Mouse (Mus musculus) CH12.LX (cell line): ENCODE measurements at regions not wholly inside any gene's neighbourhood (a gene's known extent, or its start where the extent isn't known, plus 50 kb on each side); places are given as distances from the start of the nearest gene placed in this dataset.

ENCODE experiments used
- DNase-seq: peaks from one replicate; pipeline ENCODE4 v3.0.0-alpha.2; 2013; ENCODE audit errors: extremely low read depth
- H3K27ac ChIP-seq: 2 replicates; pipeline ENCODE4 v1.5.1; 2012; ENCODE audit warnings: low read depth, mild to moderate bottlenecking, control low read depth, moderate library complexity; ENCODE audit not compliant: insufficient read depth
- H3K27me3 ChIP-seq: replicated peaks from 2 replicates; pipeline ENCODE3; 2012; ENCODE audit warnings: inconsistent platforms
- H3K36me3 ChIP-seq, 2 experiments: replicated peaks in 1 of 2; 2 replicates each; pipeline versions ENCODE3 to v1.6.1; 2012; ENCODE audit warnings: inconsistent platforms in 1 of 2, low read length in 1 of 2, mild to moderate bottlenecking in 1 of 2, mixed read lengths in 1 of 2, moderate library complexity in 1 of 2; ENCODE audit not compliant: control insufficient read depth in 1 of 2, insufficient read depth in 1 of 2
- H3K4me1 ChIP-seq, 2 experiments: 2 replicates each; pipeline ENCODE4 v1.6.1; 2012; ENCODE audit warnings: inconsistent platforms in 1 of 2, moderate library complexity in 1 of 2; ENCODE audit not compliant: insufficient read depth in 2 of 2, control insufficient read depth in 1 of 2
- H3K4me2 ChIP-seq: 2 replicates; pipeline ENCODE4 v1.6.1; 2012; ENCODE audit warnings: low read depth, mild to moderate bottlenecking, control low read depth; ENCODE audit not compliant: poor library complexity, insufficient read depth, severe bottlenecking
- H3K4me3 ChIP-seq, 3 experiments: fragments of 150-350 bp in 1 of 3; sonication (generic) in 1 of 3; replicated peaks in 1 of 3; 2 replicates each; pipeline versions ENCODE3 to v1.5.1; 2011 to 2012; ENCODE audit warnings: low read depth in 2 of 3, low read length in 2 of 3, mild to moderate bottlenecking in 2 of 3, moderate library complexity in 2 of 3, control low read depth in 1 of 3, improper control_type of control experiment in 1 of 3, inconsistent platforms in 1 of 3, mixed read lengths in 1 of 3; ENCODE audit not compliant: poor library complexity in 1 of 3
- H3K79me2 ChIP-seq: replicated peaks from 2 replicates; pipeline ENCODE4 v1.6.1; 2012; ENCODE audit warnings: mild to moderate bottlenecking, moderate library complexity; ENCODE audit not compliant: control insufficient read depth, poor library complexity, insufficient read depth, severe bottlenecking; ENCODE audit errors: extremely low read depth
- H3K9ac ChIP-seq: 2 replicates; pipeline ENCODE4 v1.6.1; 2012; ENCODE audit warnings: low read depth, mild to moderate bottlenecking, control low read depth, moderate library complexity; ENCODE audit not compliant: insufficient read depth
- H3K9me3 ChIP-seq: replicated peaks from 2 replicates; pipeline ENCODE3; 2012; ENCODE audit warnings: low read length, inconsistent platforms, mixed read lengths
- BHLHE40 ChIP-seq: IDR thresholded peaks from 2 replicates; pipeline ENCODE4 v1.6.1; 2011; ENCODE audit warnings: mild to moderate bottlenecking, low read depth, low read length, improper control_type of control experiment
- CHD1 ChIP-seq: IDR thresholded peaks from 2 replicates; pipeline ENCODE4 v1.6.1; 2012; ENCODE audit warnings: low read depth, low read length, improper control_type of control experiment, inconsistent platforms
- E2F4 ChIP-seq: IDR thresholded peaks from 2 replicates; pipeline ENCODE4 v1.6.1; 2011; ENCODE audit warnings: low read depth, low read length, improper control_type of control experiment; ENCODE audit not compliant: insufficient replicate concordance
- ELF1 ChIP-seq: IDR thresholded peaks from 2 replicates; pipeline ENCODE4 v1.6.1; 2014; ENCODE audit warnings: low read depth, mild to moderate bottlenecking, inconsistent platforms, low read length, improper control_type of control experiment
- GABPA ChIP-seq: IDR thresholded peaks from 2 replicates; pipeline ENCODE4 v1.6.1; 2012; ENCODE audit warnings: low read depth, low read length, improper control_type of control experiment, inconsistent platforms; ENCODE audit not compliant: insufficient replicate concordance
- IRF4 ChIP-seq: IDR thresholded peaks from 2 replicates; pipeline ENCODE4 v1.6.1; 2014; ENCODE audit warnings: low read depth, mild to moderate bottlenecking, inconsistent platforms, low read length, improper control_type of control experiment
- JUN ChIP-seq: IDR thresholded peaks from 2 replicates; pipeline ENCODE4 v1.6.1; 2011; ENCODE audit warnings: low read depth, mild to moderate bottlenecking, low read length, improper control_type of control experiment, moderate library complexity; ENCODE audit not compliant: insufficient read depth
- JUND ChIP-seq: conservative IDR thresholded peaks from 2 replicates; pipeline ENCODE4 v1.6.1; 2011; ENCODE audit warnings: low read depth, low read length, improper control_type of control experiment
- MAFK ChIP-seq: IDR thresholded peaks from 2 replicates; pipeline ENCODE4 v1.6.1; 2011; ENCODE audit warnings: low read length, improper control_type of control experiment; ENCODE audit not compliant: insufficient replicate concordance
- MAX ChIP-seq: IDR thresholded peaks from 2 replicates; pipeline ENCODE4 v1.6.1; 2011; ENCODE audit warnings: low read length, improper control_type of control experiment
- MAZ ChIP-seq: IDR thresholded peaks from 2 replicates; pipeline ENCODE4 v1.6.1; 2012; ENCODE audit warnings: low read depth, mild to moderate bottlenecking, inconsistent platforms, low read length, improper control_type of control experiment, moderate library complexity
- NELFE ChIP-seq: IDR thresholded peaks from 2 replicates; pipeline ENCODE4 v1.6.1; 2011; ENCODE audit warnings: low read depth, low read length, improper control_type of control experiment
- NRF1 ChIP-seq: IDR thresholded peaks from 2 replicates; pipeline ENCODE4 v1.6.1; 2014; ENCODE audit warnings: low read depth, mild to moderate bottlenecking, inconsistent platforms, low read length, improper control_type of control experiment, moderate library complexity
- POLR2A ChIP-seq: IDR thresholded peaks from 2 replicates; pipeline ENCODE4 v1.6.1; 2011; ENCODE audit warnings: low read depth, mild to moderate bottlenecking, improper control_type of control experiment, low read length
- POLR2AphosphoS2 ChIP-seq: IDR thresholded peaks from 2 replicates; pipeline ENCODE4 v1.6.1; 2011; ENCODE audit warnings: low read depth, low read length, improper control_type of control experiment
- RAD21 ChIP-seq: IDR thresholded peaks from 2 replicates; pipeline ENCODE4 v1.6.1; 2011; ENCODE audit warnings: low read depth, mild to moderate bottlenecking, low read length, improper control_type of control experiment, moderate library complexity
- RCOR1 ChIP-seq: conservative IDR thresholded peaks from 2 replicates; pipeline ENCODE4 v1.6.1; 2012; ENCODE audit warnings: low read depth, mild to moderate bottlenecking, inconsistent platforms, low read length, improper control_type of control experiment
- TBP ChIP-seq: conservative IDR thresholded peaks from 2 replicates; pipeline ENCODE4 v1.6.1; 2011; ENCODE audit warnings: low read depth, low read length, improper control_type of control experiment
- TCF12 ChIP-seq: IDR thresholded peaks from 2 replicates; pipeline ENCODE4 v1.6.1; 2014; ENCODE audit warnings: low read depth, mild to moderate bottlenecking, inconsistent platforms, low read length, improper control_type of control experiment
- USF2 ChIP-seq: conservative IDR thresholded peaks from 2 replicates; pipeline ENCODE4 v1.6.1; 2011; ENCODE audit warnings: low read depth, low read length, improper control_type of control experiment
- ZKSCAN1 ChIP-seq: IDR thresholded peaks from 2 replicates; pipeline ENCODE4 v1.6.1; 2012; ENCODE audit warnings: low read depth, inconsistent platforms, low read length, improper control_type of control experiment, borderline replicate concordance
- ZNF384 ChIP-seq: IDR thresholded peaks from 2 replicates; pipeline ENCODE4 v1.6.1; 2012; ENCODE audit warnings: low read depth, low read length, improper control_type of control experiment, inconsistent platforms
- dilution Hi-C: fragments of 300-500 bp; cut with MboI; formaldehyde crosslinking; loops from 2 replicates; pipeline ENCODE4 v1.14.3; 2020; ENCODE audit warnings: low sequenced_read_pairs; ENCODE audit not compliant: extremely low pct_unique_long_range_greater_than_20kb, extremely low pct_ligation_motif_present
- in situ Hi-C: fragments of 300-500 bp; cut with MboI; formaldehyde crosslinking; loops from 3 replicates; pipeline ENCODE4 v1.14.3; 2019; ENCODE audit warnings: low sequenced_read_pairs, low pct_ligation_motif_present, low pct_unique_long_range_greater_than_20kb, mixed read lengths

GRCm38 (mm10) chr10:19531452-19531851, 60.3 kb upstream of the Ifngr1 start:
- no peak overlapping the region for H3K4me3 ChIP-seq
- DNase-seq, result no peak
- no peak overlapping the region for H3K4me2 ChIP-seq
- dilution Hi-C loops (no loop called here), in situ Hi-C loops (loop anchor here (10.0 kb wide), 1 partner anchor 63 kb away; the partner anchor contains the start of gene Ifngr1)
- TF ChIP-seq MAZ (no peak), RCOR1 (no peak), USF2 (no peak), JUND (no peak), MAX (no peak), JUN (no peak), BHLHE40 (no peak), TCF12 (no peak), POLR2AphosphoS2 (no peak)
- H3K79me2 ChIP-seq, result no peaks in the 10 kb centered on the region
- no peak overlapping the region for H3K9ac ChIP-seq
- H3K9me3 ChIP-seq, result no peaks in the 10 kb centered on the region
- H3K27me3 ChIP-seq, result no peaks in the 10 kb centered on the region
- H3K4me1 ChIP-seq, result peaks cover 5 to 21% of the 10 kb centered on the region in 2 experiments; a peak in 3 of 4 replicates
- H3K36me3 ChIP-seq, result no peaks in the 10 kb centered on the region
- H3K27ac ChIP-seq, result no peak overlapping the region

DNA sequence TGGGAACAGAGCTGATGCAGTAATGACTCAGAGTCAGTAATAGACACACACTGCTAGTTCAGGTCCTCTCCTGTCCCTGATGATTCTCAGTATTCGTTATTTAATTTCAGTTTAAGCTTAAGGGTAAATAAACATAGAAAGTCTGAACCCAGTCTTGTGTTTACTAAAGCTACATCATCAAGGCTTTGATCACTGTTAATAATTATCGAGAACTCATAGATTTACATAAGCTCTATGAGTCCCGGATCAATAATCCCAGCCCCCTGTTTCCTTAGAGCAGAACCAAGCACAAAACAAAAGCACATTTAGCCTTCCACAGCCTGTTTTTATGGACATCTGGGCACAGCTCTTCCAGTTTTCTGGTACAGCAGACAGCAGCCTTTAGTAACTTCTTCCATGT, 59.0 kb upstream of the Ifngr1 start:
- Histone ChIP-seq H3K4me3 (no peak overlapping the region), H3K9me3 (no peaks in the 10 kb centered on the region), H3K4me1 (peaks cover 5 to 21% of the 10 kb centered on the region in 2 experiments; a peak in 3 of 4 replicates), H3K4me2 (no peak overlapping the region), H3K36me3 (no peaks in the 10 kb centered on the region), H3K9ac (no peak overlapping the region), H3K27me3 (no peaks in the 10 kb centered on the region), H3K27ac (no peak overlapping the region), H3K79me2 (no peaks in the 10 kb centered on the region)
- in situ Hi-C loops (loop anchor here (10.0 kb wide), 1 partner anchor 62 kb away; the partner anchor contains the start of gene Ifngr1), dilution Hi-C loops (no loop called here)
- TF ChIP-seq NRF1, result no peak
- TF ChIP-seq TCF12, result no peak
- DNase-seq, result no peak

GRCm38 (mm10) chr10:19533846-19534245, 57.9 kb upstream of the Ifngr1 start:
- dilution Hi-C loops, result no loop called here
- Histone ChIP-seq H3K79me2 (no peaks in the 10 kb centered on the region), H3K9ac (no peak overlapping the region), H3K4me2 (no peak overlapping the region), H3K27me3 (no peaks in the 10 kb centered on the region), H3K27ac (no peak overlapping the region), H3K4me1 (peaks cover 5 to 21% of the 10 kb centered on the region in 2 experiments; a peak in 3 of 4 replicates)
- no peak for TF ChIP-seq RAD21
- TF ChIP-seq NRF1, result no peak
- TF ChIP-seq ZKSCAN1, result no peak
- TF ChIP-seq POLR2A, result no peak
- TF ChIP-seq MAX, result no peak
- no peak for TF ChIP-seq ELF1
- TF ChIP-seq CHD1, result no peak
- no peak for TF ChIP-seq MAFK
- TF ChIP-seq NELFE, result no peak
- no peak for TF ChIP-seq GABPA
- TF ChIP-seq IRF4, result no peak
- TF ChIP-seq JUN, result no peak
- no peak for TF ChIP-seq ZNF384
- no peak for TF ChIP-seq TCF12
- no peak for TF ChIP-seq E2F4
- no peak for TF ChIP-seq TBP
- TF ChIP-seq, all 38 proteins: peak for 0
- Histone ChIP-seq H3K9me3 (no peaks in the 10 kb centered on the region), H3K4me3 (no peak overlapping the region), H3K36me3 (no peaks in the 10 kb centered on the region)
- no peak for DNase-seq
- in situ Hi-C loops, result loop anchor here (10.0 kb wide), 1 partner anchor 61 kb away; the partner anchor contains the start of gene Ifngr1
